Mouse (Mus musculus) thymus, adult 2 months (tissue): Measurements from ENCODE around the gene Sept11.

Source experiments
- CTCF ChIP-seq: fragments of 200-500 bp; IDR thresholded peaks from 2 replicates; pipeline ENCODE4 v1.5.1; 2012; ENCODE audit warnings: mild to moderate bottlenecking, control low read depth, low read length, moderate library complexity, borderline replicate concordance; ENCODE audit not compliant: control insufficient read depth, poor library complexity, insufficient read depth; ENCODE audit errors: extremely low read depth
- POLR2A ChIP-seq: fragments of 200-500 bp; IDR thresholded peaks from 2 replicates; pipeline ENCODE4 v1.6.1; 2012; ENCODE audit warnings: mild to moderate bottlenecking, low read length, control low read depth, moderate library complexity; ENCODE audit not compliant: control insufficient read depth, poor library complexity, insufficient read depth; ENCODE audit errors: extremely low read depth

DNA sequence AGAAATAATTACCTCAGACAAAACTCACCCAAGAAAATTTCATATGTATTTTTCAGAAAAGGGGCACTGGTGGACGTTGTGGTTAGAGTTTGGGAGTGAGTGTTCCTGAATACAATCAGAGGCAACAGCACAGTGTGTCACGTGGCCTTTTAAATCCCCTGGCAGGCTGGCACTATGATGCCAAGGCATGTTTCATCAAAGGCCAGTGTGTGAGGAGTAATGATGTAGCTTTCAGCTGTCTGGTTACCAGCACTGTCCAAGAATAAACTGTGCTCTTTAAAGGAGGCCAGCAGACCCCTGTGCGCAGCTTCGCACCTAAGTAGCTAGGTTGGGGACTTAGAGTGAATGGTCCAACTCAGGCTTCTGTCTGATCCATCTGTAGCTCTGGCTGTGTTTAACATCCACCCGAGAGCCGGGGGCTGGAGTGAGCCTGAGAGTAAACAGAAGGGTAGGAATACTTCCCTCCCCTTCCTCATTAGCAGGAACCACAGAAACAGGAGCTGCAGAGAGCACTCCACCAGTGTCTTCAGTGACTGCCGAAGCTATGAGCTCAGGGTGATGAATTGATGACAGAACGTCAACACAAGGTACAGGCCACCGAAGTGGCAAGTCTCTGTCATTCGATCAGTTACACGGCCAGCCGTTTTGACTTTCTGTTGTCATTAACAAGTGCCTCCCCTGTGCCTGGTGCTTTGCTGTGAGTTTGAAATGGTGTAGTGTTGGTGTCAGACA is 50.3 kb downstream of the Sept11 start:
- TF ChIP-seq CTCF: no peak
- TF ChIP-seq POLR2A: no peak
